Mouse (Mus musculus) intestine, embryonic 14.5 days (tissue): Measurements from ENCODE around the gene Arnt. TPM values are rescaled to one million over a fixed set of nuclear protein-coding genes. Genes with fewer than 3 reads are reported as not detected.
"Not testable (repeated sequence)": the region's sequence is repeated elsewhere in the genome, so short reads cannot be mapped to it uniquely, and the experiment has no call there.

Experiments used
- ATAC-seq: fragments of 200-750 bp; cut with Nextera tagmentation; replicated peaks from 2 replicates; pipeline ENCODE4 v1.8.0; 2017; ENCODE audit warnings: low read depth, moderate number of reproducible peaks, moderate TSS enrichment, moderate library complexity; ENCODE audit not compliant: low FRiP score, low TSS enrichment
- DNase-seq: peaks from one replicate; pipeline ENCODE4 v3.0.0-alpha.2; 2018; ENCODE audit warnings: low spot score
- H3K27ac ChIP-seq: fragments of 300-500 bp; sonication (generic); 2 replicates; pipeline ENCODE4 v1.5.1; 2014; ENCODE audit warnings: low read depth, mild to moderate bottlenecking, control low read depth
- H3K27me3 ChIP-seq: fragments of 300-500 bp; sonication (generic); replicated peaks from 2 replicates; pipeline ENCODE4 v1.6.1; 2014; ENCODE audit warnings: low read length, control low read depth; ENCODE audit not compliant: control insufficient read depth, insufficient read depth
- H3K36me3 ChIP-seq: fragments of 300-500 bp; sonication (generic); 2 replicates; pipeline ENCODE4 v1.6.1; 2014; ENCODE audit warnings: low read length, control low read depth; ENCODE audit not compliant: control insufficient read depth, insufficient read depth
- H3K4me1 ChIP-seq: fragments of 300-500 bp; sonication (generic); replicated peaks from 2 replicates; pipeline ENCODE4 v1.6.1; 2014; ENCODE audit warnings: low read length, control low read depth, mixed read lengths; ENCODE audit not compliant: control insufficient read depth, insufficient read depth
- H3K4me2 ChIP-seq: fragments of 300-500 bp; sonication (generic); 2 replicates; pipeline ENCODE4 v1.6.1; 2014; ENCODE audit warnings: low read length
- H3K4me3 ChIP-seq: fragments of 300-500 bp; sonication (generic); 2 replicates; pipeline ENCODE4 v1.5.1; 2014; ENCODE audit warnings: low read depth, low read length, control low read depth, mixed read lengths
- H3K9ac ChIP-seq: fragments of 300-500 bp; sonication (generic); 2 replicates; pipeline ENCODE4 v1.6.1; 2014; ENCODE audit warnings: mild to moderate bottlenecking, low read length
- H3K9me3 ChIP-seq: fragments of 300-500 bp; sonication (generic); 2 replicates; pipeline ENCODE4 v1.6.1; 2016; ENCODE audit warnings: low read length, control low read depth; ENCODE audit not compliant: control insufficient read depth
- WGBS: fragments of 180-500 bp; shearing (Covaris S2); extraction: QIAGEN DNeasy Blood & Tissue Kit; methylation state at CpG from one replicate; pipeline ENCODE4 v1.1.7; 2014; 5-methylcytosine and 5-hydroxymethylcytosine counted together
- polyA plus RNA-seq: library from polyadenylated mRNA; unstranded; fragments of >200 nt; fragmentation: Nextera tagmentation; extraction: Ambion mirVana; gene quantifications from 2 replicates; pipeline ENCODE4 v1.2.1, GENCODE M21; 2014

The Arnt gene
- polyA plus RNA-seq, 1 experiment from 2014 or later: 31.0 TPM

- WGBS: 93% methylated on average over 5 of the region's 5 CpGs
- H3K4me3 ChIP-seq, H3K9ac ChIP-seq, H3K9me3 ChIP-seq, H3K4me2 ChIP-seq, DNase-seq, H3K4me1 ChIP-seq, ATAC-seq, H3K27me3 ChIP-seq, H3K36me3 ChIP-seq, H3K27ac ChIP-seq: not testable (repeated sequence)
These were observed 7.7 kb upstream of the Arnt start for GRCm38 (mm10) chr3:95426476-95426875.

- H3K36me3 ChIP-seq, H3K27me3 ChIP-seq, H3K4me1 ChIP-seq, H3K9ac ChIP-seq, H3K9me3 ChIP-seq, DNase-seq, H3K27ac ChIP-seq: not testable (repeated sequence)
- Histone ChIP-seq H3K4me3 (peak overlapping the region; percentile 23), H3K4me2 (peak overlapping the region; percentile 43)
- peak; percentile 81 for ATAC-seq
- 31% methylated on average over 9 of the region's 33 CpGs for WGBS
These were observed 6.9 kb upstream of the Arnt start for GRCm38 (mm10) chr3:95427117-95427890.

GRCm38 (mm10) chr3:95427891-95428238, 6.3 kb upstream of the Arnt start:
- DNase-seq: peak; percentile 60
- H3K27ac ChIP-seq, H3K9ac ChIP-seq, H3K36me3 ChIP-seq, H3K27me3 ChIP-seq, H3K9me3 ChIP-seq, H3K4me1 ChIP-seq: not testable (repeated sequence)
- peak; percentile 50 for ATAC-seq
- 27% methylated on average over 12 of the region's 21 CpGs for WGBS
- peak overlapping the region; percentile 43 for H3K4me2 ChIP-seq
- H3K4me3 ChIP-seq: peak overlapping the region; percentile 23

GRCm38 (mm10) chr3:95428423-95428822, 5.8 kb upstream of the Arnt start:
- not testable (repeated sequence) for H3K9ac ChIP-seq, H3K36me3 ChIP-seq, DNase-seq, ATAC-seq, H3K27ac ChIP-seq, H3K4me3 ChIP-seq, H3K9me3 ChIP-seq, H3K27me3 ChIP-seq, H3K4me1 ChIP-seq, H3K4me2 ChIP-seq
- WGBS: 77% methylated on average over 4 of the region's 11 CpGs

- Histone ChIP-seq H3K9ac (peak overlapping the region; percentile 75), H3K27me3 (no peaks in the 10 kb centered on the region), H3K9me3 (no peaks in the 10 kb centered on the region), H3K4me3 (peak overlapping the region; percentile 83), H3K4me2 (peak overlapping the region; percentile 88), H3K36me3 (peaks cover 8% of the 10 kb centered on the region), H3K27ac (peak overlapping the region; percentile 54), H3K4me1 (no peaks in the 10 kb centered on the region)
- ATAC-seq (no peak), DNase-seq (no peak)
- WGBS: 73% methylated on average over 10 of the region's 10 CpGs
These were observed 780 bp upstream of the Arnt start for GRCm38 (mm10) chr3:95433301-95433915.

- peak overlapping the region; percentile 74; the same call in 1 of the 2 replicates for H3K27ac ChIP-seq
- H3K4me2 ChIP-seq: peak overlapping the region; percentile 88
- peaks cover 21% of the 10 kb centered on the region for H3K36me3 ChIP-seq
- H3K4me1 ChIP-seq: no peaks in the 10 kb centered on the region
- DNase-seq (no peak), ATAC-seq (no peak)
- no peaks in the 10 kb centered on the region for H3K27me3 ChIP-seq
- no peaks in the 10 kb centered on the region for H3K9me3 ChIP-seq
- 2% methylated on average over 7 of the region's 7 CpGs for WGBS
- peak overlapping the region; percentile 75 for H3K9ac ChIP-seq
- peak overlapping the region; percentile 83 for H3K4me3 ChIP-seq
These were observed 789 bp downstream of the Arnt start for GRCm38 (mm10) chr3:95434983-95435370.

- no peaks in the 10 kb centered on the region for H3K27me3 ChIP-seq
- no peaks in the 10 kb centered on the region for H3K4me1 ChIP-seq
- peak overlapping the region; percentile 88 for H3K4me2 ChIP-seq
- ATAC-seq: no peak
- H3K27ac ChIP-seq: no peak overlapping the region
- WGBS: 64% methylated on average over 1 of the region's 1 CpGs
- H3K36me3 ChIP-seq: peaks cover 21% of the 10 kb centered on the region
- no peak for DNase-seq
- no peaks in the 10 kb centered on the region for H3K9me3 ChIP-seq
- peak overlapping the region; percentile 83 for H3K4me3 ChIP-seq
- H3K9ac ChIP-seq: no peak overlapping the region; the same call in 1 of the 2 replicates
These were observed 1.4 kb downstream of the Arnt start for GRCm38 (mm10) chr3:95435561-95435960.

GRCm38 (mm10) chr3:95438636-95439035, 4.4 kb downstream of the Arnt start:
- not testable (repeated sequence) for H3K4me3 ChIP-seq, ATAC-seq, H3K4me1 ChIP-seq, H3K9ac ChIP-seq, H3K9me3 ChIP-seq, H3K27me3 ChIP-seq, DNase-seq, H3K4me2 ChIP-seq, H3K27ac ChIP-seq
- peaks cover 21% of the 10 kb centered on the region for H3K36me3 ChIP-seq
- WGBS: 97% methylated on average over 4 of the region's 4 CpGs

GRCm38 (mm10) chr3:95439670-95440069, 5.5 kb downstream of the Arnt start:
- no peaks in the 10 kb centered on the region for H3K9me3 ChIP-seq
- no peak overlapping the region for H3K4me3 ChIP-seq
- ATAC-seq (no peak), DNase-seq (no peak)
- no peaks in the 10 kb centered on the region for H3K4me1 ChIP-seq
- no peak overlapping the region for H3K4me2 ChIP-seq
- no peak overlapping the region for H3K27ac ChIP-seq
- H3K36me3 ChIP-seq: peaks cover 21% of the 10 kb centered on the region
- no peak overlapping the region for H3K9ac ChIP-seq
- H3K27me3 ChIP-seq: no peaks in the 10 kb centered on the region
